Mouse (Mus musculus): ENCODE results near the gene Ntm.

DNA sequence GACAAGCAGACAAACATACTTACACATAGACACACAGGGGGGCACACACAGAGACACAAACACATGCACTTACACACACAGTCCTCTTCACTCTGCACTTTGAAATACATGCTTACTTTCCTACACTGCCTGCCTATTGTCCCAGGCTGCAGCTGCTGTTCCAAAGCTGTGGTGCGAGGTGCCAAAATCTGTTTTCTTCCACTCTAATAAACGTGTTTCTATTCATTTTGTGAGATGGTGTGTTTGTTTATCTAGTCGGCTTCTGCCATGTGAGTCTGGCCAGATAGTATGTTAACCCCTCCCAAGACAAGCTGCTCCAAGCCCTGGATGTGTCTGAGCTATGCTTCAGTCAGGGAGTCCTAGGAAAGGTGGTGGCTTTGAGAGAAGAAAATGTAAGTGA is 700.1 kb downstream of the Ntm start:
- TF ChIP-seq POLR2A (IDR thresholded peaks at IDR 0.05; ENCODE audit: borderline replicate concordance, control insufficient read depth, low read depth, low read length) (no peak), CTCF (IDR thresholded peaks at IDR 0.05; ENCODE audit: control insufficient read depth, insufficient read depth, low read length) (no peak)

Data from bone marrow, adult 2 months (tissue).